Mouse (Mus musculus): ENCODE measurements around the gene S100a13.

DNA sequence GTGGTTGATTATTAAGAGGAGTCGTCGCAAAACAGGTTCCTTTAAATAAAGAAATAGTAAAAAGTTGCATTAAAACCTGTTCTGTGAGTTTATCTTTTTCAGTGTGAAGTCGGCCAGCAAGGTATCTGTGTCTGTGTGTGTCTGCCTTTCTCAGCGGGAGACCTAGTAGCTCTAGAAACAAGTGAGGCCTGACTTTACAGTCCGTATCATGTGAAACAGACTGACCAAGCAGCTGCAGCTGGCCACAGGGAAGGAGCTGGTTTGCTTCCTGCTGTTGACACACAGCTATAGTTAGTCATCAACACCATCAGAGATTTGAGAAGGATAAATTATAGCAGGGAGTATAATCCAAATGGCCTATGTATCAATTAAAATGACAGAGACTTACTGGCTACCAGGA, 17.5 kb downstream of the S100a13 start:
- TF ChIP-seq POLR2A (IDR thresholded peaks at IDR 0.05; ENCODE audit: extremely low read depth, insufficient read depth, low read length) (no peak), CTCF (IDR thresholded peaks at IDR 0.05; ENCODE audit: extremely low read depth, insufficient read depth, low read length) (no peak)
